Mouse (Mus musculus) adrenal gland, adult 2 months (tissue): ENCODE results near the gene Tmem79. TPM values are rescaled to one million over a fixed set of nuclear protein-coding genes. Genes with fewer than 3 reads are reported as not detected.
A peak's percentile ranks its signal among the peaks of the same experiment; 100 is the strongest.
"Not testable (repeated sequence)": the region's sequence is repeated elsewhere in the genome, so short reads cannot be mapped to it uniquely, and the experiment has no call there.

Source experiments
- DNase-seq: peaks from one replicate; pipeline ENCODE4 v3.0.0; 2021
- long read RNA-seq: library from polyadenylated mRNA; stranded (forward); transcript quantifications from one replicate; pipeline ENCODE4 v2.0.0, GENCODE M21; 2021
- polyA plus RNA-seq: library from polyadenylated mRNA; depleted of rRNA; stranded (reverse); fragments of >200 nt; gene quantifications from 2 replicates; pipeline ENCODE4 v1.2.3, GENCODE M21; 2012; rRNA removed
- total RNA-seq, 2 experiments: library from RNA; stranded (reverse); gene quantifications; 2 replicates each; pipeline ENCODE4 v1.2.3; 2021

The Tmem79 gene
- total RNA-seq, result 10 to 100 TPM; 13.9 to 14.1 TPM
- polyA plus RNA-seq, result 20.1 and 22.3 TPM in 2 replicates
- long read RNA-seq, partial matches to known transcripts, result 0 of 6 reads
- long read RNA-seq, other reads (novel, unspliced or antisense), result 3 of 6 reads

GRCm38 (mm10) chr3:88336058-88337013 is at the start of gene Tmem79, which contains the start of gene Smg5:
TSS of gene Tmem79 (minus strand) at chr3:88336148.
TSS of gene Smg5 (plus strand) at chr3:88336260.
- peak; percentile 97 for DNase-seq

- DNase-seq, result no peak
Observed at GRCm38 (mm10) chr3:88384364-88384763, 48.4 kb upstream of the Tmem79 start, which contains the start of gene Bglap. TSS of gene Bglap (minus strand) at chr3:88384464.

GRCm38 (mm10) chr3:88382383-88382782 is 46.4 kb upstream of the Tmem79 start:
- not testable (repeated sequence) for DNase-seq

GRCm38 (mm10) chr3:88381389-88382315 is 45.7 kb upstream of the Tmem79 start:
- DNase-seq, result peak; percentile 38

- DNase-seq, result not testable (repeated sequence)
Observed at GRCm38 (mm10) chr3:88378599-88378998, 42.7 kb upstream of the Tmem79 start, which contains the start of gene Bglap2. TSS of gene Bglap2 (minus strand) at chr3:88378699.

- DNase-seq, result not testable (repeated sequence)
Observed at GRCm38 (mm10) chr3:88376644-88377043, 40.7 kb upstream of the Tmem79 start.

GRCm38 (mm10) chr3:88375750-88376626 is 40.0 kb upstream of the Tmem79 start:
- peak; percentile 32 for DNase-seq

GRCm38 (mm10) chr3:88372643-88373042 is 36.7 kb upstream of the Tmem79 start, which contains the start of gene Bglap3:
TSS of gene Bglap3 (minus strand) at chr3:88372743.
- not testable (repeated sequence) for DNase-seq

GRCm38 (mm10) chr3:88368511-88368910 is 32.6 kb upstream of the Tmem79 start:
- not testable (repeated sequence) for DNase-seq

GRCm38 (mm10) chr3:88367517-88367916 is 31.6 kb upstream of the Tmem79 start:
- DNase-seq, result not testable (repeated sequence)

- peak; percentile 53 for DNase-seq
Observed at GRCm38 (mm10) chr3:88366830-88367428, 31.0 kb upstream of the Tmem79 start.

GRCm38 (mm10) chr3:88365705-88366361 is 29.9 kb upstream of the Tmem79 start:
- DNase-seq, result no peak

- DNase-seq, result peak; percentile 66
Observed at GRCm38 (mm10) chr3:88364337-88364736, 28.4 kb upstream of the Tmem79 start, which contains the start of gene Paqr6. TSS of gene Paqr6 (plus strand) at chr3:88364584.

- no peak for DNase-seq
Observed at GRCm38 (mm10) chr3:88363700-88364099, 27.8 kb upstream of the Tmem79 start.

- no peak for DNase-seq
Observed at GRCm38 (mm10) chr3:88361612-88362313, 25.8 kb upstream of the Tmem79 start.

- DNase-seq, result no peak
Observed at GRCm38 (mm10) chr3:88361096-88361495, 25.1 kb upstream of the Tmem79 start.

- no peak for DNase-seq
Observed at GRCm38 (mm10) chr3:88359989-88360388, 24.0 kb upstream of the Tmem79 start.

- no peak for DNase-seq
Observed at GRCm38 (mm10) chr3:88359584-88359983, 23.6 kb upstream of the Tmem79 start.
